Mouse (Mus musculus) lung, postnatal 0 days (tissue): ENCODE results near the gene Shroom3. TPM values are rescaled to one million over a fixed set of nuclear protein-coding genes. Genes with fewer than 3 reads are reported as not detected.

Experiments used
- ATAC-seq: fragments of 200-750 bp; cut with Nextera tagmentation; 2 replicates; pipeline ENCODE4 v1.8.0; 2017; ENCODE audit warnings: moderate library complexity
- DNase-seq: peaks from one replicate; pipeline ENCODE4 v3.0.0-alpha.2; 2016; ENCODE audit warnings: low spot score
- H3K27ac ChIP-seq: fragments of 300-500 bp; sonication (generic); 2 replicates; pipeline ENCODE4 v1.5.1; 2014; ENCODE audit warnings: antibody characterized with exemption, mild to moderate bottlenecking, low read length, mixed read lengths
- H3K27me3 ChIP-seq: fragments of 300-500 bp; sonication (generic); replicated peaks from 2 replicates; pipeline ENCODE4 v1.6.1; 2014; ENCODE audit warnings: low read length, mixed read lengths; ENCODE audit not compliant: insufficient read depth
- H3K36me3 ChIP-seq: fragments of 300-500 bp; sonication (generic); 2 replicates; pipeline ENCODE4 v1.6.1; 2014; ENCODE audit warnings: low read length, mixed read lengths; ENCODE audit not compliant: insufficient read depth
- H3K4me1 ChIP-seq: fragments of 300-500 bp; sonication (generic); 2 replicates; pipeline ENCODE4 v1.6.1; 2014; ENCODE audit warnings: antibody characterized with exemption, low read depth, low read length, mixed read lengths; ENCODE audit not compliant: insufficient read depth
- H3K4me2 ChIP-seq: fragments of 300-500 bp; sonication (generic); replicated peaks from 2 replicates; pipeline ENCODE4 v1.6.1; 2014; ENCODE audit warnings: low read depth, mild to moderate bottlenecking, low read length, moderate library complexity, mixed read lengths
- H3K4me3 ChIP-seq: fragments of 300-500 bp; sonication (generic); 2 replicates; pipeline ENCODE4 v1.5.1; 2014; ENCODE audit warnings: low read depth, low read length
- H3K9ac ChIP-seq: fragments of 300-500 bp; sonication (generic); replicated peaks from 2 replicates; pipeline ENCODE4 v1.6.1; 2014; ENCODE audit warnings: low read depth, mild to moderate bottlenecking
- H3K9me3 ChIP-seq: fragments of 300-500 bp; sonication (generic); 2 replicates; pipeline ENCODE4 v1.6.1; 2016; ENCODE audit warnings: low read length, mixed read lengths
- CTCF ChIP-seq: IDR thresholded peaks from 2 replicates; pipeline ENCODE4 v1.5.1; 2016; ENCODE audit warnings: antibody characterized with exemption, mild to moderate bottlenecking
- EP300 ChIP-seq: IDR thresholded peaks from 2 replicates; pipeline ENCODE4 v1.6.1; 2016; ENCODE audit warnings: antibody characterized with exemption, mild to moderate bottlenecking, control low read depth
- WGBS: fragments of 180-500 bp; shearing (Covaris S2); extraction: QIAGEN DNeasy Blood & Tissue Kit; methylation state at CpG from one replicate; pipeline ENCODE4 v1.1.7; 2014; 5-methylcytosine and 5-hydroxymethylcytosine counted together
- polyA plus RNA-seq: library from polyadenylated mRNA; unstranded; fragments of >200 nt; fragmentation: Nextera tagmentation; extraction: Ambion mirVana; gene quantifications from 2 replicates; pipeline ENCODE4 v1.2.1, GENCODE M21; 2015

Shroom3 gene
- polyA plus RNA-seq, 1 experiment from 2014 or later, result 8.8 TPM

- Histone ChIP-seq H3K4me2 (no peak overlapping the region), H3K27me3 (no peaks in the 10 kb centered on the region), H3K9ac (no peak overlapping the region), H3K4me3 (no peak overlapping the region), H3K36me3 (no peaks in the 10 kb centered on the region), H3K27ac (no peak overlapping the region), H3K9me3 (no peaks in the 10 kb centered on the region), H3K4me1 (0 out of 2 replicates have a peak, but pooled peaks cover 5% of the 10 kb centered on the region)
- ATAC-seq (no peak), DNase-seq (no peak)
- TF ChIP-seq EP300, result no peak
- no peak for TF ChIP-seq CTCF
- 68% methylated on average over 3 of the region's 3 CpGs for WGBS
Observed at GRCm38 (mm10) chr5:92877104-92877503, 193.9 kb downstream of the Shroom3 start.

GRCm38 (mm10) chr5:92880393-92880792, 197.2 kb downstream of the Shroom3 start:
- H3K9me3 ChIP-seq, result no peaks in the 10 kb centered on the region
- H3K27ac ChIP-seq, result peak overlapping the region; percentile 55
- 0 out of 2 replicates have a peak, but pooled peaks cover 5% of the 10 kb centered on the region for H3K4me1 ChIP-seq
- peak; percentile 95 for ATAC-seq
- H3K36me3 ChIP-seq, result no peaks in the 10 kb centered on the region
- H3K4me3 ChIP-seq, result no peak overlapping the region
- 44% methylated on average over 2 of the region's 2 CpGs for WGBS
- H3K9ac ChIP-seq, result no peak overlapping the region
- no peaks in the 10 kb centered on the region for H3K27me3 ChIP-seq
- no peak overlapping the region for H3K4me2 ChIP-seq
- DNase-seq, result peak; percentile 72
- TF ChIP-seq CTCF (no peak), EP300 (peak; percentile 88)

GRCm38 (mm10) chr5:92880893-92881292, 197.7 kb downstream of the Shroom3 start:
- H3K36me3 ChIP-seq, result no peaks in the 10 kb centered on the region
- WGBS, result 36% methylated on average over 4 of the region's 4 CpGs
- H3K4me3 ChIP-seq, result no peak overlapping the region

GRCm38 (mm10) chr5:92886141-92886540, 202.9 kb downstream of the Shroom3 start:
- no peaks in the 10 kb centered on the region for H3K9me3 ChIP-seq
- peak; percentile 38 for ATAC-seq
- WGBS, result 16% methylated on average over 4 of the region's 4 CpGs

More at GRCm38 (mm10) chr5:92880893-92881292, 197.7 kb downstream of the Shroom3 start:
- Histone ChIP-seq H3K9me3 (no peaks in the 10 kb centered on the region), H3K27me3 (no peaks in the 10 kb centered on the region), H3K9ac (no peak overlapping the region), H3K4me2 (no peak overlapping the region), H3K27ac (peak overlapping the region; percentile 55), H3K4me1 (peaks cover 6% of the 10 kb centered on the region; the same call in 1 of the 2 replicates)
- TF ChIP-seq EP300 (no peak), CTCF (no peak)
- DNase-seq, result no peak
- ATAC-seq, result no peak

DNA sequence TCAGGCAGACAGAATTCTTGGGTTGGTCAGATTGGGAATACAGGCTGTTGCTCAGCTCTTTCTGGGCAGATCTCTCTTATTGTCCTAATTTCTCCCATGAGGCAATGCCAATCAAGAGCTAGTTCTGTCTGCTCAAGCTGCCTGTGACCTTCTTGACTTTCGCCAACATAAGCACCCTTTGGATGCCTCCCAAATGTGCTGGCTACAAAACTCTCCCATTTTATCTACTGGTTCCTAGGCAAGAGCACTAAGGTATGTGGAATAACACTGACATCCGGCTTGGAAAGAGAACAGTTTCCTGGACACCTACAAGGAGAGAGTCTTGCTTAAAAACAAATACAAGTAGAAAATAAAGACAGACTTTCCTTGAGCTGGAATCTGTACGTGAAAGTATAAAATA, 204.3 kb downstream of the Shroom3 start:
- H3K9me3 ChIP-seq, result no peaks in the 10 kb centered on the region
- whole genome bisulfite sequencing, result 42% methylated on average over 3 of the region's 3 CpGs
- H3K4me2 ChIP-seq, result no peak overlapping the region
- H3K4me3 ChIP-seq, result no peak overlapping the region
- TF ChIP-seq EP300 (no peak), CTCF (no peak)
- peak overlapping the region; percentile 80 for H3K27ac ChIP-seq
- DNase-seq (peak; percentile 59), ATAC-seq (peak; percentile 29)
- no peak overlapping the region for H3K9ac ChIP-seq
- no peaks in the 10 kb centered on the region for H3K36me3 ChIP-seq
- H3K4me1 ChIP-seq, result peaks cover 11% of the 10 kb centered on the region; the same call in 1 of the 2 replicates
- no peaks in the 10 kb centered on the region for H3K27me3 ChIP-seq

More at GRCm38 (mm10) chr5:92886141-92886540, 202.9 kb downstream of the Shroom3 start:
- H3K27ac ChIP-seq, result peak overlapping the region; percentile 28; the same call in 1 of the 2 replicates
- H3K9ac ChIP-seq, result no peak overlapping the region
- TF ChIP-seq EP300 (no peak), CTCF (no peak)
- peaks cover 16% of the 10 kb centered on the region; the same call in 1 of the 2 replicates for H3K4me1 ChIP-seq
- no peak for DNase-seq
- no peaks in the 10 kb centered on the region for H3K27me3 ChIP-seq
- H3K4me2 ChIP-seq, result no peak overlapping the region
- H3K36me3 ChIP-seq, result no peaks in the 10 kb centered on the region
- no peak overlapping the region for H3K4me3 ChIP-seq

DNA sequence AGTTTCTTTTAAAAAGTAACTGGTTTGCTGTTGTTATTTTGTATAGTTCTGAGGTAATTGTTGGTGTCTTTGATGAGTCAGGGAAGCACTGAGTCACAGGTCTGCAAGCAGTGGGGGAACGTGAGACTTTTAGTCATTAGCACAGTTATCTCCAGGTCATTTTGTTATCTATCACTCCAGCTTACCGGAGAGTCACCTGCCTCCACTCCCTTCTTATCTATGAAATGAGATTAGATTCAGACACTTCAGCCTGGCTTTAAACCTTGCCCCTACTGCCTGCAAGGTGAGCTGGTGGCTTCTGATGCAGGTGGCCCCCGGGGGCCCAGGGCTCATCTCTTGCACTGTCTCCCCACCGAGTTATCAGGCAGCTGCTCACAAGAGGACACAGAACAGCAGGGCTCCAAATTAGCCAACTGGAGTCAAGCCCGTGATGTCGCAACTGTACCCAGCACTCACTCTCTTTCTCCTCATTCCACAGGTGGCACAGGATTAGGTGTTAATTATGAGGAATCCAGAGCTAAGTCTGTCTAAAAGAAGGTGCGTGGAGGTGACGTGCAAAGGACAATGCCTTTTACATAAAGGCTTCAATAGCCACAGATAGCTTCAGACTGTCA, 205.5 kb downstream of the Shroom3 start:
- Histone ChIP-seq H3K9me3 (no peaks in the 10 kb centered on the region), H3K36me3 (no peaks in the 10 kb centered on the region), H3K4me1 (peaks cover 11% of the 10 kb centered on the region; the same call in 1 of the 2 replicates), H3K27ac (peak overlapping the region; percentile 4; the same call in 1 of the 2 replicates), H3K27me3 (no peaks in the 10 kb centered on the region), H3K4me2 (no peak overlapping the region), H3K9ac (no peak overlapping the region), H3K4me3 (no peak overlapping the region)
- ATAC-seq, result peak; percentile 21; the same call in 1 of the 2 replicates
- TF ChIP-seq EP300, result no peak
- no peak for TF ChIP-seq CTCF
- peak; percentile 55 for DNase-seq
- 30% methylated on average over 8 of the region's 8 CpGs for WGBS
